Mouse (Mus musculus) lung, postnatal 0 days (tissue): ENCODE measurements at regions not wholly inside any gene's neighbourhood (a gene's known extent, or its start where the extent isn't known, plus 50 kb on each side); places are given as distances from the start of the nearest gene placed in this dataset.

Experiments
- ATAC-seq: fragments of 200-750 bp; cut with Nextera tagmentation; 2 replicates; pipeline ENCODE4 v1.8.0; 2017; ENCODE audit warnings: moderate library complexity
- DNase-seq: peaks from one replicate; pipeline ENCODE4 v3.0.0-alpha.2; 2016; ENCODE audit warnings: low spot score
- H3K27ac ChIP-seq: fragments of 300-500 bp; sonication (generic); 2 replicates; pipeline ENCODE4 v1.5.1; 2014; ENCODE audit warnings: antibody characterized with exemption, mild to moderate bottlenecking, low read length, mixed read lengths
- H3K27me3 ChIP-seq: fragments of 300-500 bp; sonication (generic); replicated peaks from 2 replicates; pipeline ENCODE4 v1.6.1; 2014; ENCODE audit warnings: low read length, mixed read lengths; ENCODE audit not compliant: insufficient read depth
- H3K36me3 ChIP-seq: fragments of 300-500 bp; sonication (generic); 2 replicates; pipeline ENCODE4 v1.6.1; 2014; ENCODE audit warnings: low read length, mixed read lengths; ENCODE audit not compliant: insufficient read depth
- H3K4me1 ChIP-seq: fragments of 300-500 bp; sonication (generic); 2 replicates; pipeline ENCODE4 v1.6.1; 2014; ENCODE audit warnings: antibody characterized with exemption, low read depth, low read length, mixed read lengths; ENCODE audit not compliant: insufficient read depth
- H3K4me2 ChIP-seq: fragments of 300-500 bp; sonication (generic); replicated peaks from 2 replicates; pipeline ENCODE4 v1.6.1; 2014; ENCODE audit warnings: low read depth, mild to moderate bottlenecking, low read length, moderate library complexity, mixed read lengths
- H3K4me3 ChIP-seq: fragments of 300-500 bp; sonication (generic); 2 replicates; pipeline ENCODE4 v1.5.1; 2014; ENCODE audit warnings: low read depth, low read length
- H3K9ac ChIP-seq: fragments of 300-500 bp; sonication (generic); replicated peaks from 2 replicates; pipeline ENCODE4 v1.6.1; 2014; ENCODE audit warnings: low read depth, mild to moderate bottlenecking
- H3K9me3 ChIP-seq: fragments of 300-500 bp; sonication (generic); 2 replicates; pipeline ENCODE4 v1.6.1; 2016; ENCODE audit warnings: low read length, mixed read lengths
- CTCF ChIP-seq: IDR thresholded peaks from 2 replicates; pipeline ENCODE4 v1.5.1; 2016; ENCODE audit warnings: antibody characterized with exemption, mild to moderate bottlenecking
- EP300 ChIP-seq: IDR thresholded peaks from 2 replicates; pipeline ENCODE4 v1.6.1; 2016; ENCODE audit warnings: antibody characterized with exemption, mild to moderate bottlenecking, control low read depth
- WGBS: fragments of 180-500 bp; shearing (Covaris S2); extraction: QIAGEN DNeasy Blood & Tissue Kit; methylation state at CpG from one replicate; pipeline ENCODE4 v1.1.7; 2014; 5-methylcytosine and 5-hydroxymethylcytosine counted together

GRCm38 (mm10) chr1:120734846-120735245 lies 132.6 kb downstream of the En1 start:
- no peaks in the 10 kb centered on the region for H3K9me3 ChIP-seq
- no peaks in the 10 kb centered on the region for H3K36me3 ChIP-seq
- no peaks in the 10 kb centered on the region for H3K27me3 ChIP-seq
- no peaks in the 10 kb centered on the region for H3K4me1 ChIP-seq
- no peak overlapping the region for H3K4me3 ChIP-seq
- DNase-seq (no peak), ATAC-seq (no peak)
- no peak overlapping the region for H3K4me2 ChIP-seq
- H3K27ac ChIP-seq: no peak overlapping the region
- no peak overlapping the region for H3K9ac ChIP-seq
- TF ChIP-seq EP300 (no peak), CTCF (no peak)

- no peak overlapping the region for H3K27ac ChIP-seq
- DNase-seq (no peak), ATAC-seq (no peak)
- WGBS: 47% methylated on average over 6 of the region's 6 CpGs
- no peak overlapping the region for H3K4me2 ChIP-seq
- no peak overlapping the region for H3K9ac ChIP-seq
- no peaks in the 10 kb centered on the region for H3K4me1 ChIP-seq
- no peak overlapping the region for H3K4me3 ChIP-seq
- TF ChIP-seq EP300: no peak
- TF ChIP-seq CTCF: no peak
- no peaks in the 10 kb centered on the region for H3K36me3 ChIP-seq
- no peaks in the 10 kb centered on the region for H3K27me3 ChIP-seq
- no peaks in the 10 kb centered on the region for H3K9me3 ChIP-seq
Observed at GRCm38 (mm10) chr1:120739499-120739898, 137.3 kb downstream of the En1 start.

GRCm38 (mm10) chr1:120741091-120741740 lies 139.0 kb downstream of the En1 start:
- no peak overlapping the region for H3K4me3 ChIP-seq
- no peak for TF ChIP-seq EP300
- TF ChIP-seq CTCF: no peak
- no peaks in the 10 kb centered on the region for H3K9me3 ChIP-seq
- ATAC-seq: no peak
- no peaks in the 10 kb centered on the region for H3K27me3 ChIP-seq
- no peak for DNase-seq
- no peak overlapping the region for H3K4me2 ChIP-seq
- H3K36me3 ChIP-seq: no peaks in the 10 kb centered on the region
- WGBS: 66% methylated on average over 16 of the region's 16 CpGs
- H3K4me1 ChIP-seq: no peaks in the 10 kb centered on the region
- H3K27ac ChIP-seq: no peak overlapping the region
- no peak overlapping the region for H3K9ac ChIP-seq

- no peaks in the 10 kb centered on the region for H3K9me3 ChIP-seq
- ATAC-seq: no peak
- no peak for DNase-seq
Observed at GRCm38 (mm10) chr1:120748963-120749362, 146.7 kb downstream of the En1 start.

GRCm38 (mm10) chr1:120753406-120753805 lies 151.2 kb downstream of the En1 start:
- no peak overlapping the region for H3K4me3 ChIP-seq
- DNase-seq (no peak), ATAC-seq (no peak)
- TF ChIP-seq EP300 (no peak), CTCF (no peak)
- no peaks in the 10 kb centered on the region for H3K27me3 ChIP-seq
- 76% methylated on average over 1 of the region's 1 CpGs for WGBS
- no peak overlapping the region for H3K27ac ChIP-seq
- H3K4me1 ChIP-seq: no peaks in the 10 kb centered on the region
- no peaks in the 10 kb centered on the region for H3K9me3 ChIP-seq
- no peaks in the 10 kb centered on the region for H3K36me3 ChIP-seq
- H3K4me2 ChIP-seq: no peak overlapping the region
- no peak overlapping the region for H3K9ac ChIP-seq

More at GRCm38 (mm10) chr1:120748963-120749362, 146.7 kb downstream of the En1 start:
- H3K4me2 ChIP-seq: no peak overlapping the region
- H3K4me3 ChIP-seq: no peak overlapping the region
- H3K4me1 ChIP-seq: no peaks in the 10 kb centered on the region
- H3K36me3 ChIP-seq: no peaks in the 10 kb centered on the region
- H3K27me3 ChIP-seq: no peaks in the 10 kb centered on the region
- TF ChIP-seq CTCF: no peak
- no peak for TF ChIP-seq EP300
- no peak overlapping the region for H3K27ac ChIP-seq
- WGBS: 66% methylated on average over 6 of the region's 6 CpGs
- no peak overlapping the region for H3K9ac ChIP-seq

GRCm38 (mm10) chr1:120754337-120754736 lies 152.1 kb downstream of the En1 start:
- H3K4me3 ChIP-seq: no peak overlapping the region
- no peak overlapping the region for H3K27ac ChIP-seq
- H3K4me2 ChIP-seq: no peak overlapping the region
- no peak for DNase-seq
- H3K9ac ChIP-seq: no peak overlapping the region
- TF ChIP-seq EP300 (no peak), CTCF (no peak)
- WGBS: 69% methylated on average over 5 of the region's 5 CpGs
- H3K27me3 ChIP-seq: no peaks in the 10 kb centered on the region
- no peaks in the 10 kb centered on the region for H3K9me3 ChIP-seq
- no peak for ATAC-seq
- H3K36me3 ChIP-seq: no peaks in the 10 kb centered on the region
- no peaks in the 10 kb centered on the region for H3K4me1 ChIP-seq
